Mouse (Mus musculus) midbrain, embryonic 15.5 days (tissue): ENCODE measurements at regions not wholly inside any gene's neighbourhood (a gene's known extent, or its start where the extent isn't known, plus 50 kb on each side); places are given as distances from the start of the nearest gene placed in this dataset.

Experiments
- ATAC-seq: fragments of 200-750 bp; cut with Nextera tagmentation; replicated peaks from 2 replicates; pipeline ENCODE4 v1.8.0; 2017; ENCODE audit warnings: moderate TSS enrichment
- H3K27ac ChIP-seq: fragments of 300-500 bp; sonication (generic); 2 replicates; pipeline ENCODE4 v1.5.1; 2015; ENCODE audit warnings: mild to moderate bottlenecking, inconsistent platforms
- H3K27me3 ChIP-seq: fragments of 300-500 bp; sonication (generic); replicated peaks from 2 replicates; pipeline ENCODE4 v1.6.1; 2015; ENCODE audit warnings: inconsistent platforms
- H3K36me3 ChIP-seq: fragments of 300-500 bp; sonication (generic); replicated peaks from 2 replicates; pipeline ENCODE4 v1.6.1; 2015; ENCODE audit warnings: inconsistent platforms
- H3K4me1 ChIP-seq: fragments of 300-500 bp; sonication (generic); 2 replicates; pipeline ENCODE4 v1.6.1; 2015; ENCODE audit warnings: inconsistent platforms
- H3K4me2 ChIP-seq: fragments of 300-500 bp; sonication (generic); 2 replicates; pipeline ENCODE4 v1.6.1; 2015; ENCODE audit warnings: inconsistent platforms, mild to moderate bottlenecking, moderate library complexity
- H3K4me3 ChIP-seq: fragments of 300-500 bp; sonication (generic); 2 replicates; pipeline ENCODE4 v1.5.1; 2015; ENCODE audit warnings: mild to moderate bottlenecking, inconsistent platforms
- H3K9ac ChIP-seq: fragments of 300-500 bp; sonication (generic); 2 replicates; pipeline ENCODE4 v1.6.1; 2015; ENCODE audit warnings: mild to moderate bottlenecking, inconsistent platforms
- H3K9me3 ChIP-seq: fragments of 300-500 bp; sonication (generic); 2 replicates; pipeline ENCODE4 v1.6.1; 2016; ENCODE audit warnings: inconsistent platforms
- WGBS: fragments of 180-500 bp; shearing (Covaris S2); methylation state at CpG from one replicate; pipeline ENCODE4 v1.1.7; 2015; ENCODE audit warnings: mixed read lengths; 5-methylcytosine and 5-hydroxymethylcytosine counted together

GRCm38 (mm10) chr15:45453797-45454196 lies 5319.6 kb downstream of the 9330182O14Rik start:
- no peak overlapping the region for H3K4me3 ChIP-seq
- H3K27ac ChIP-seq, result no peak overlapping the region
- 72% methylated on average over 1 of the region's 1 CpGs for WGBS
- no peaks in the 10 kb centered on the region for H3K9me3 ChIP-seq
- H3K4me2 ChIP-seq, result no peak overlapping the region
- ATAC-seq, result 0 out of 2 replicates have a peak, but pooled peaks have one; percentile 37
- no peak overlapping the region for H3K9ac ChIP-seq
- H3K4me1 ChIP-seq, result no peaks in the 10 kb centered on the region
- H3K36me3 ChIP-seq, result no peaks in the 10 kb centered on the region
- no peaks in the 10 kb centered on the region for H3K27me3 ChIP-seq

GRCm38 (mm10) chr15:45470425-45470824 lies 5336.3 kb downstream of the 9330182O14Rik start:
- H3K27me3 ChIP-seq, result no peaks in the 10 kb centered on the region
- ATAC-seq, result no peak
- H3K27ac ChIP-seq, result no peak overlapping the region
- H3K9me3 ChIP-seq, result no peaks in the 10 kb centered on the region
- no peaks in the 10 kb centered on the region for H3K4me1 ChIP-seq
- no peaks in the 10 kb centered on the region for H3K36me3 ChIP-seq
- no peak overlapping the region for H3K4me2 ChIP-seq
- no peak overlapping the region for H3K9ac ChIP-seq
- whole genome bisulfite sequencing, result 61% methylated on average over 1 of the region's 1 CpGs
- H3K4me3 ChIP-seq, result no peak overlapping the region

- Histone ChIP-seq H3K36me3 (no peaks in the 10 kb centered on the region), H3K4me2 (no peak overlapping the region), H3K9ac (no peak overlapping the region), H3K4me1 (no peaks in the 10 kb centered on the region), H3K27me3 (no peaks in the 10 kb centered on the region), H3K9me3 (no peaks in the 10 kb centered on the region), H3K27ac (no peak overlapping the region), H3K4me3 (no peak overlapping the region)
- 95% methylated on average over 1 of the region's 1 CpGs for WGBS
- no peak for ATAC-seq
Observed at GRCm38 (mm10) chr15:45473191-45473590, 5339.0 kb downstream of the 9330182O14Rik start.

- 74% methylated on average over 3 of the region's 3 CpGs for WGBS
- no peak for ATAC-seq
- no peak overlapping the region for H3K4me3 ChIP-seq
Observed at GRCm38 (mm10) chr15:45510271-45510670, 5376.1 kb downstream of the 9330182O14Rik start.

More at GRCm38 (mm10) chr15:45510271-45510670, 5376.1 kb downstream of the 9330182O14Rik start:
- Histone ChIP-seq H3K36me3 (no peaks in the 10 kb centered on the region), H3K27ac (no peak overlapping the region), H3K4me2 (no peak overlapping the region), H3K27me3 (no peaks in the 10 kb centered on the region), H3K9ac (no peak overlapping the region), H3K4me1 (no peaks in the 10 kb centered on the region), H3K9me3 (no peaks in the 10 kb centered on the region)
